Mouse (Mus musculus) C2C12 (cell line): ENCODE measurements around the gene Mrps18b.

Experiments used
- CEBPB ChIP-seq: IDR thresholded peaks from one replicate; pipeline ENCODE4 v1.6.1; 2011; ENCODE audit warnings: low read depth, mild to moderate bottlenecking, control low read depth, moderate library complexity
- CTCF ChIP-seq: IDR thresholded peaks from one replicate; pipeline ENCODE4 v1.5.1; 2011; ENCODE audit not compliant: control insufficient read depth, insufficient read depth, insufficient read length
- FOSL1 ChIP-seq: IDR thresholded peaks from one replicate; pipeline ENCODE4 v1.8.0; 2011; ENCODE audit warnings: mild to moderate bottlenecking, low read length; ENCODE audit not compliant: poor library complexity, insufficient read depth, severe bottlenecking
- MAX ChIP-seq: IDR thresholded peaks from one replicate; pipeline ENCODE4 v1.6.1; 2011; ENCODE audit warnings: mild to moderate bottlenecking, control low read depth
- MYOD1 ChIP-seq: IDR thresholded peaks from one replicate; pipeline ENCODE4 v1.6.1; 2011; ENCODE audit warnings: low read depth; ENCODE audit not compliant: control insufficient read depth, insufficient read length
- MYOG ChIP-seq: IDR thresholded peaks from one replicate; pipeline ENCODE4 v1.6.1; 2011; ENCODE audit not compliant: control insufficient read depth, insufficient read length; ENCODE audit errors: extremely low read depth
- USF1 ChIP-seq: IDR thresholded peaks from one replicate; pipeline ENCODE4 v1.6.1; 2011; ENCODE audit warnings: low read depth, mild to moderate bottlenecking, control low read depth, moderate library complexity

DNA sequence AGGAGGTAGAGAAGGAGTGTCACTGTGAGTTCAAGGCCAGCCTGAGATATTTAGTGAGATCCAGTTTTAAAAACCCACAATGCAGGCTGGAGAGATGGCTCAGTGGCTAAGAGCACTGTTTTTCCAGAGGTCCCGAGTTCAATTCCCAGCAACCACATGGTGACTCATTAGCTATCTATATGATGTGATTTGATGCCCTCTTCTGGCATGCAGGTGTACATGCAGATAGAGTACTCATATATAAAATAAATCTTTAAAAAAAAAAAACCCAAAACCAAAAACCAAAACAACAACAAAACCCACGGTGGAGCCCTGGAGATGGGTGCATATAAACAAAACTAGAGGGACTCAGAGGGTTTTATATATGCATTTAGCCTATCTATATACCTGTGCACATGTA lies 8.6 kb downstream of the Mrps18b start:
- TF ChIP-seq CEBPB (no peak), CTCF (no peak), MAX (no peak), MYOG (no peak), USF1 (no peak), FOSL1 (no peak), MYOD1 (no peak)
